Mouse (Mus musculus): ENCODE data around the gene Atxn3.

DNA sequence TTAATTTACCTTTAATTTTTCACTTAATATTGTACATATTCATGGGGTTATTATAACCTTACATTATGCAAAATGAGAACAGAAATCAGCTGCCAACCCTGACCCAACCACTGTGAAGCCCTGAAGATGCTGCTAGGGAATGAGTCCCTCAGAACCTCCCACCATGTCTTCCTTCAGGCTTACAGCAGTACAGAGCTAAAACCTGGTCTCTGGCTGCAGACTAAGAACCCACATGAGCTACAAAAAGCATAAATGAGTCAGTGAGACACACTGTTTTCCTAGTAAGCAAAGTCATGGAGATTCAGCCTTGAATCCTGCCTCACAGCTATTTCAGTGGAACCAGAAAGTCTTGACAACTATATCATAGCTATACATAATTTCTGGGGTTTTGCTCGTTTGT, 29.6 kb downstream of the Atxn3 start:
- no peak for TF ChIP-seq POLR2A (IDR thresholded peaks at IDR 0.05; ENCODE audit: extremely low read depth, insufficient read depth, low read length)
- TF ChIP-seq CTCF (IDR thresholded peaks at IDR 0.05; ENCODE audit: low read depth, low read length): no peak
